Mouse (Mus musculus) WW6 (cell line): Measurements from ENCODE around the gene Ptpre.
"Not testable (repeated sequence)": the region's sequence is repeated elsewhere in the genome, so short reads cannot be mapped to it uniquely, and the experiment has no call there.

Source experiments
- DNase-seq: peaks from one replicate; pipeline ENCODE4 v3.0.0-alpha.2; 2013; ENCODE audit warnings: low read depth, low spot score

The Ptpre gene

GRCm38 (mm10) chr7:135641698-135642507, 104.6 kb downstream of the Ptpre start:
- peak; percentile 42 for DNase-seq

GRCm38 (mm10) chr7:135644452-135644851, 107.2 kb downstream of the Ptpre start:
- DNase-seq = no peak

- no peak for DNase-seq
Observed at GRCm38 (mm10) chr7:135646976-135647375, 109.7 kb downstream of the Ptpre start.

GRCm38 (mm10) chr7:135648821-135649220, 111.5 kb downstream of the Ptpre start:
- no peak for DNase-seq

- DNase-seq = no peak
Observed at GRCm38 (mm10) chr7:135649306-135649705, 112.0 kb downstream of the Ptpre start.

- DNase-seq = no peak
Observed at GRCm38 (mm10) chr7:135650061-135650460, 112.8 kb downstream of the Ptpre start.

GRCm38 (mm10) chr7:135651831-135652511, 114.7 kb downstream of the Ptpre start:
- DNase-seq = no peak

- DNase-seq = no peak
Observed at GRCm38 (mm10) chr7:135652781-135653180, 115.5 kb downstream of the Ptpre start.

- DNase-seq = no peak
Observed at GRCm38 (mm10) chr7:135653601-135654000, 116.3 kb downstream of the Ptpre start.

- no peak for DNase-seq
Observed at GRCm38 (mm10) chr7:135654288-135654687, 117.0 kb downstream of the Ptpre start.

GRCm38 (mm10) chr7:135655113-135655512, 117.8 kb downstream of the Ptpre start:
- DNase-seq = no peak

- DNase-seq = no peak
Observed at GRCm38 (mm10) chr7:135658150-135658549, 120.9 kb downstream of the Ptpre start.

- no peak for DNase-seq
Observed at GRCm38 (mm10) chr7:135659314-135659935, 122.1 kb downstream of the Ptpre start.

- no peak for DNase-seq
Observed at GRCm38 (mm10) chr7:135660314-135660713, 123.0 kb downstream of the Ptpre start.

GRCm38 (mm10) chr7:135664211-135664610, 126.9 kb downstream of the Ptpre start:
- no peak for DNase-seq

- DNase-seq = no peak
Observed at GRCm38 (mm10) chr7:135666314-135666713, 129.0 kb downstream of the Ptpre start.

GRCm38 (mm10) chr7:135668852-135669739, 131.8 kb downstream of the Ptpre start:
- peak; percentile 20 for DNase-seq

GRCm38 (mm10) chr7:135673576-135673975, 136.3 kb downstream of the Ptpre start:
- no peak for DNase-seq

GRCm38 (mm10) chr7:135676722-135677121, 139.4 kb downstream of the Ptpre start:
- no peak for DNase-seq

GRCm38 (mm10) chr7:135680334-135680733, 143.1 kb downstream of the Ptpre start:
- no peak for DNase-seq

GRCm38 (mm10) chr7:135684098-135684497, 146.8 kb downstream of the Ptpre start:
- DNase-seq = not testable (repeated sequence)
